Mouse (Mus musculus) ES-CJ7 (cell line): ENCODE results near the gene Abcc3.
"Not testable (repeated sequence)": the region's sequence is repeated elsewhere in the genome, so short reads cannot be mapped to it uniquely, and the experiment has no call there.

Source experiments
- DNase-seq: peaks from one replicate; pipeline ENCODE4 v3.0.0; 2011; ENCODE audit warnings: low read depth, low spot score

The Abcc3 gene

GRCm38 (mm10) chr11:94402731-94403130 is 9.9 kb upstream of the Abcc3 start:
- no peak for DNase-seq

GRCm38 (mm10) chr11:94402029-94402428 is 9.2 kb upstream of the Abcc3 start:
- DNase-seq, result not testable (repeated sequence)

- DNase-seq, result no peak
Measured at GRCm38 (mm10) chr11:94400996-94401395, 8.2 kb upstream of the Abcc3 start.

GRCm38 (mm10) chr11:94394107-94394506 is 1.3 kb upstream of the Abcc3 start:
- no peak for DNase-seq

- not testable (repeated sequence) for DNase-seq
Measured at GRCm38 (mm10) chr11:94393490-94393889, 693 bp upstream of the Abcc3 start.

- DNase-seq, result no peak
Measured at GRCm38 (mm10) chr11:94391661-94392060, 1.1 kb downstream of the Abcc3 start.

- no peak for DNase-seq
Measured at GRCm38 (mm10) chr11:94390825-94391224, 2.0 kb downstream of the Abcc3 start.

GRCm38 (mm10) chr11:94389724-94390396 is 2.9 kb downstream of the Abcc3 start:
- no peak for DNase-seq

GRCm38 (mm10) chr11:94389021-94389420 is 3.8 kb downstream of the Abcc3 start:
- DNase-seq, result no peak

- DNase-seq, result no peak
Measured at GRCm38 (mm10) chr11:94387756-94388155, 5.0 kb downstream of the Abcc3 start.

- DNase-seq, result no peak
Measured at GRCm38 (mm10) chr11:94385977-94386771, 6.6 kb downstream of the Abcc3 start.

- DNase-seq, result no peak
Measured at GRCm38 (mm10) chr11:94379736-94380135, 13.1 kb downstream of the Abcc3 start.

- no peak for DNase-seq
Measured at GRCm38 (mm10) chr11:94379061-94379460, 13.7 kb downstream of the Abcc3 start.

- no peak for DNase-seq
Measured at GRCm38 (mm10) chr11:94374276-94374948, 18.4 kb downstream of the Abcc3 start.

GRCm38 (mm10) chr11:94370809-94371208 is 22.0 kb downstream of the Abcc3 start:
- DNase-seq, result no peak

- no peak for DNase-seq
Measured at GRCm38 (mm10) chr11:94369981-94370380, 22.8 kb downstream of the Abcc3 start.

- DNase-seq, result no peak
Measured at GRCm38 (mm10) chr11:94365340-94365739, 27.5 kb downstream of the Abcc3 start.

GRCm38 (mm10) chr11:94363690-94364089 is 29.1 kb downstream of the Abcc3 start:
- DNase-seq, result no peak

- DNase-seq, result no peak
Measured at GRCm38 (mm10) chr11:94362101-94362500, 30.7 kb downstream of the Abcc3 start.

- no peak for DNase-seq
Measured at GRCm38 (mm10) chr11:94361166-94361870, 31.5 kb downstream of the Abcc3 start.

- no peak for DNase-seq
Measured at GRCm38 (mm10) chr11:94359168-94359567, 33.6 kb downstream of the Abcc3 start.
